In genomic region chr2:68364181-68364900, GRCm38 (mm10) we compare ENCODE assay signal across 9 mouse cellular contexts.
DNase-seq lines count a peak whose midpoint lies in the region; ATAC-seq lines count a peak whose summit lies in the region.
"Had no signal": no experiment of that assay in that cellular context is flagged by ENCODE, and none has a peak within 500 bp of the region (broad histone marks: within the 10 kb centered on the region; RNA-seq: fewer than 3 reads in every experiment).

No protein-coding gene starts in this region.

- no peaks in the 10 kb centered on the region for H3K9me3 ChIP-seq in forebrain, embryonic 14.5 days (replicated peaks; ENCODE audit: control insufficient read depth, low read length)
- H3K9me3 ChIP-seq in midbrain, embryonic 13.5 days: no peaks in the 10 kb centered on the region
- H3K9me3 ChIP-seq: megakaryocyte, embryonic 14.5 days had no signal

- no peak overlapping the region for H3K4me3 ChIP-seq in forebrain, embryonic 14.5 days (ENCODE audit: low read depth, low read length)
- H3K4me3 ChIP-seq in midbrain, embryonic 13.5 days (replicated peaks): peak overlapping the region; percentile 14; the same call in 1 of the 2 replicates
- H3K4me3 ChIP-seq: megakaryocyte, embryonic 14.5 days had no signal

- peak; percentile 29 for DNase-seq in Muller cell, postnatal 12 days (ENCODE audit: inconsistent ontology term)
- peak; percentile 8 for DNase-seq in c-Kit-positive CD71-positive TER-119-positive erythroid progenitor cells, embryonic 14.5 days (ENCODE audit: low spot score)
- DNase-seq in forebrain, embryonic 14.5 days (ENCODE audit: low spot score): peak; percentile 86
- peak; percentile 64 to 72 for DNase-seq in left cerebral cortex, postnatal 25 days (ENCODE audit: low spot score in 2 of 2)
- peak; percentile 57 to 58 for DNase-seq in thymus, postnatal 10 days (ENCODE audit: low spot score in 2 of 2)
- no peak for DNase-seq in spleen, postnatal 4 days (ENCODE audit: low spot score in 2 of 2)

- peak overlapping the region; percentile 8; the same call in 1 of the 2 replicates for H3K4me2 ChIP-seq in forebrain, embryonic 14.5 days (ENCODE audit: low read length)
- peak overlapping the region; percentile 49 for H3K4me2 ChIP-seq in midbrain, embryonic 13.5 days (replicated peaks)

- no peak overlapping the region for H3K9ac ChIP-seq in forebrain, embryonic 14.5 days (ENCODE audit: low read length)
- H3K9ac ChIP-seq in midbrain, embryonic 13.5 days (replicated peaks): 0 out of 2 replicates have a peak overlapping the region, but pooled peaks have one; percentile 1

- intact Hi-C loops in left cerebral cortex, postnatal 25 days (cut with DNase I): loop anchor here (5.0 to 10.0 kb wide), 2 partner anchors 48 to 200 kb away; no protein-coding TSS in a partner anchor

- peak; percentile 42 for ATAC-seq in forebrain, embryonic 14.5 days
- peak; percentile 77 for ATAC-seq in inflammation-experienced regulatory T-cells, adult 6 months
- ATAC-seq in midbrain, embryonic 13.5 days: peak; percentile 52

- H3K27ac ChIP-seq in forebrain, embryonic 14.5 days (ENCODE audit: low read depth, low read length): no peak overlapping the region
- no peak overlapping the region for H3K27ac ChIP-seq in midbrain, embryonic 13.5 days

- 11% methylated on average over 12 of the region's 12 CpGs for WGBS in forebrain, embryonic 14.5 days
- WGBS in midbrain, embryonic 13.5 days: 14% methylated on average over 12 of the region's 12 CpGs

- H3K36me3 ChIP-seq in forebrain, embryonic 14.5 days (ENCODE audit: control insufficient read depth, insufficient read depth, low read length): no peaks in the 10 kb centered on the region
- no peaks in the 10 kb centered on the region for H3K36me3 ChIP-seq in midbrain, embryonic 13.5 days

- peaks cover 18% of the 10 kb centered on the region for H3K4me1 ChIP-seq in forebrain, embryonic 14.5 days (ENCODE audit: control insufficient read depth, insufficient read depth, low read length)
- peaks cover 66% of the 10 kb centered on the region for H3K4me1 ChIP-seq in midbrain, embryonic 13.5 days (replicated peaks)
- H3K4me1 ChIP-seq: megakaryocyte, embryonic 14.5 days had no signal

- no peaks in the 10 kb centered on the region for H3K27me3 ChIP-seq in forebrain, embryonic 14.5 days (replicated peaks; ENCODE audit: control insufficient read depth, insufficient read depth, low read length)
- H3K27me3 ChIP-seq in midbrain, embryonic 13.5 days: no peaks in the 10 kb centered on the region
- H3K27me3 ChIP-seq: megakaryocyte, embryonic 14.5 days had no signal

Comparison
In these comparisons a context has a peak if more than half of its experiments do, and no peak if none do; other contexts are left out.
1. DNase-seq: peak in Muller cell, postnatal 12 days (single experiment), c-Kit-positive CD71-positive TER-119-positive erythroid progenitor cells, embryonic 14.5 days (single experiment), forebrain, embryonic 14.5 days (single experiment), left cerebral cortex, postnatal 25 days (2 of 2) and thymus, postnatal 10 days (2 of 2); none in spleen, postnatal 4 days (0 of 2).
2. Peak in every context shown above with its lines, with median percentiles within 50 percentile points of each other: ATAC-seq.